Mouse (Mus musculus) myocyte (in vitro differentiated cells): ENCODE results near the gene H2al1d. TPM values are rescaled to one million over a fixed set of nuclear protein-coding genes. Genes with fewer than 3 reads are reported as not detected.
"Not testable (repeated sequence)": the region's sequence is repeated elsewhere in the genome, so short reads cannot be mapped to it uniquely, and the experiment has no call there.

ENCODE experiments used
- H3K27me3 ChIP-seq: one replicate; pipeline ENCODE4 v1.6.1; 2011; ENCODE audit not compliant: control insufficient read depth, insufficient read depth, insufficient read length
- H3K36me3 ChIP-seq: one replicate; pipeline ENCODE4 v1.6.1; 2011; ENCODE audit not compliant: control insufficient read depth, insufficient read depth
- H3K4me2 ChIP-seq: one replicate; pipeline ENCODE4 v1.6.1; 2011; ENCODE audit warnings: low read depth, control low read depth
- H3K4me3 ChIP-seq: one replicate; pipeline ENCODE4 v1.5.1; 2011; ENCODE audit warnings: mild to moderate bottlenecking, control low read depth, moderate library complexity
- H3K79me2 ChIP-seq: one replicate; pipeline ENCODE4 v1.6.1; 2011; ENCODE audit not compliant: control insufficient read depth, insufficient read depth
- H3ac ChIP-seq: one replicate; pipeline ENCODE4 v1.6.1; 2011; ENCODE audit not compliant: control insufficient read depth, insufficient read length
- CEBPB ChIP-seq: IDR thresholded peaks from 2 replicates; pipeline ENCODE4 v1.6.1; 2011; ENCODE audit warnings: mild to moderate bottlenecking, moderate library complexity; ENCODE audit not compliant: poor library complexity, insufficient read depth, severe bottlenecking
- E2F4 ChIP-seq: IDR thresholded peaks from one replicate; pipeline ENCODE4 v1.6.1; 2011; ENCODE audit warnings: mild to moderate bottlenecking, control low read depth, moderate library complexity; ENCODE audit not compliant: insufficient read depth
- MAX ChIP-seq: IDR thresholded peaks from one replicate; pipeline ENCODE4 v1.6.1; 2011; ENCODE audit warnings: low read depth, mild to moderate bottlenecking, control low read depth
- MYOD1 ChIP-seq, 3 experiments: IDR thresholded peaks; one replicate each; pipeline ENCODE4 v1.6.1; 2011; ENCODE audit warnings: control low read depth in 2 of 3, low read depth in 2 of 3, mild to moderate bottlenecking in 2 of 3, moderate library complexity in 1 of 3; ENCODE audit not compliant: insufficient read length in 2 of 3, control insufficient read depth in 1 of 3
- MYOG ChIP-seq, 3 experiments: IDR thresholded peaks; one replicate each; pipeline ENCODE4 v1.6.1; 2011; ENCODE audit warnings: control low read depth in 2 of 3, low read depth in 2 of 3, mild to moderate bottlenecking in 2 of 3; ENCODE audit not compliant: insufficient read length in 2 of 3, control insufficient read depth in 1 of 3, insufficient read depth in 1 of 3
- POLR2A ChIP-seq: IDR thresholded peaks from one replicate; pipeline ENCODE4 v1.6.1; 2011; ENCODE audit warnings: low read depth, mild to moderate bottlenecking, control low read depth, moderate library complexity; ENCODE audit not compliant: insufficient read length
- POLR2AphosphoS2 ChIP-seq: IDR thresholded peaks from one replicate; pipeline ENCODE4 v1.6.1; 2011; ENCODE audit warnings: low read depth, control low read depth; ENCODE audit not compliant: insufficient read length
- REST ChIP-seq: IDR thresholded peaks from one replicate; pipeline ENCODE4 v1.6.1; 2011; ENCODE audit warnings: mild to moderate bottlenecking, control low read depth, moderate library complexity; ENCODE audit not compliant: insufficient read depth, insufficient read length
- SRF ChIP-seq: IDR thresholded peaks from one replicate; pipeline ENCODE4 v1.6.1; 2011; ENCODE audit warnings: low read depth; ENCODE audit not compliant: control insufficient read depth, insufficient read length
- TCF12 ChIP-seq: IDR thresholded peaks from one replicate; pipeline ENCODE4 v1.6.1; 2011; ENCODE audit warnings: mild to moderate bottlenecking, control low read depth; ENCODE audit not compliant: poor library complexity, insufficient read depth, severe bottlenecking
- TCF3 ChIP-seq: IDR thresholded peaks from one replicate; pipeline ENCODE4 v1.6.1; 2011; ENCODE audit warnings: low read depth, control low read depth; ENCODE audit not compliant: insufficient read length
- USF1 ChIP-seq: IDR thresholded peaks from one replicate; pipeline ENCODE4 v1.6.1; 2011; ENCODE audit warnings: low read depth, mild to moderate bottlenecking, control low read depth, moderate library complexity
- polyA plus RNA-seq: library from polyadenylated mRNA; unstranded; fragments of >200 nt; fragmentation: generic; extraction: Trizol; gene quantifications from one replicate; pipeline ENCODE4 v1.2.1, GENCODE M21; 2012; ENCODE audit warnings: missing spikeins

Gene H2al1d
- not detected for polyA plus RNA-seq

GRCm38 (mm10) chrX:11308524-11308923 lies at the start of gene H2al1d:
TSS of gene H2al1d (plus strand) at chrX:11308824.
- not testable (repeated sequence) for H3ac ChIP-seq, H3K4me2 ChIP-seq, H3K4me3 ChIP-seq, H3K36me3 ChIP-seq, H3K27me3 ChIP-seq, H3K79me2 ChIP-seq

- Histone ChIP-seq H3K79me2 (no peaks in the 10 kb centered on the region), H3K36me3 (no peaks in the 10 kb centered on the region), H3K4me3 (no peak overlapping the region), H3K4me2 (no peak overlapping the region), H3ac (no peak overlapping the region), H3K27me3 (no peaks in the 10 kb centered on the region)
- TF ChIP-seq TCF12 (no peak), CEBPB (no peak), E2F4 (no peak), USF1 (no peak), MYOD1 (IDR thresholded peaks at IDR 0.05; ENCODE audit: control insufficient read depth in 1 of 3, insufficient read length in 2 of 3, low read depth in 2 of 3) (no peak), TCF3 (no peak), MAX (no peak), POLR2AphosphoS2 (no peak)
Observed at GRCm38 (mm10) chrX:11264918-11265317, 43.7 kb upstream of the H2al1d start.

- H3K27me3 ChIP-seq, result no peaks in the 10 kb centered on the region
- TF ChIP-seq TCF3 (no peak), E2F4 (no peak), TCF12 (no peak), USF1 (no peak), MAX (no peak), POLR2A (no peak), MYOD1 (IDR thresholded peaks at IDR 0.05; ENCODE audit: control insufficient read depth in 1 of 3, insufficient read length in 2 of 3, low read depth in 2 of 3) (no peak), MYOG (IDR thresholded peaks at IDR 0.05; ENCODE audit: control insufficient read depth in 1 of 3, insufficient read depth in 1 of 3, insufficient read length in 2 of 3, low read depth in 2 of 3) (no peak)
- no peaks in the 10 kb centered on the region for H3K36me3 ChIP-seq
- H3ac ChIP-seq, result no peak overlapping the region
- no peaks in the 10 kb centered on the region for H3K79me2 ChIP-seq
- H3K4me2 ChIP-seq, result no peak overlapping the region
- H3K4me3 ChIP-seq, result no peak overlapping the region
Observed at GRCm38 (mm10) chrX:11267791-11268190, 40.8 kb upstream of the H2al1d start.

- no peak overlapping the region for H3K4me2 ChIP-seq
- H3ac ChIP-seq, result no peak overlapping the region
- no peaks in the 10 kb centered on the region for H3K36me3 ChIP-seq
- no peaks in the 10 kb centered on the region for H3K27me3 ChIP-seq
- no peaks in the 10 kb centered on the region for H3K79me2 ChIP-seq
- no peak overlapping the region for H3K4me3 ChIP-seq
- TF ChIP-seq TCF3, result no peak
- TF ChIP-seq POLR2A, result no peak
- TF ChIP-seq TCF12, result no peak
- TF ChIP-seq MAX, result no peak
- no peak for TF ChIP-seq SRF
- no peak for TF ChIP-seq MYOD1 (IDR thresholded peaks at IDR 0.05; ENCODE audit: control insufficient read depth in 1 of 3, insufficient read length in 2 of 3, low read depth in 2 of 3)
- TF ChIP-seq E2F4, result no peak
- no peak for TF ChIP-seq POLR2AphosphoS2
- no peak for TF ChIP-seq USF1
- no peak for TF ChIP-seq REST
- no peak for TF ChIP-seq MYOG (IDR thresholded peaks at IDR 0.05; ENCODE audit: control insufficient read depth in 1 of 3, insufficient read depth in 1 of 3, insufficient read length in 2 of 3, low read depth in 2 of 3)
- TF ChIP-seq CEBPB, result no peak
Observed at GRCm38 (mm10) chrX:11269074-11269473, 39.5 kb upstream of the H2al1d start.

- Histone ChIP-seq H3K4me3 (no peak overlapping the region), H3K4me2 (no peak overlapping the region), H3K79me2 (no peaks in the 10 kb centered on the region), H3ac (no peak overlapping the region), H3K27me3 (no peaks in the 10 kb centered on the region), H3K36me3 (no peaks in the 10 kb centered on the region)
- TF ChIP-seq TCF12 (no peak), USF1 (no peak), SRF (no peak), CEBPB (no peak), POLR2AphosphoS2 (no peak), TCF3 (no peak), MYOG (IDR thresholded peaks at IDR 0.05; ENCODE audit: control insufficient read depth in 1 of 3, insufficient read depth in 1 of 3, insufficient read length in 2 of 3, low read depth in 2 of 3) (no peak), POLR2A (no peak), MAX (no peak), E2F4 (no peak), MYOD1 (IDR thresholded peaks at IDR 0.05; ENCODE audit: control insufficient read depth in 1 of 3, insufficient read length in 2 of 3, low read depth in 2 of 3) (no peak), REST (no peak)
Observed at GRCm38 (mm10) chrX:11273190-11273589, 35.4 kb upstream of the H2al1d start.
